ENCODE assay signal across 9 mouse cellular contexts in the genomic region with DNA sequence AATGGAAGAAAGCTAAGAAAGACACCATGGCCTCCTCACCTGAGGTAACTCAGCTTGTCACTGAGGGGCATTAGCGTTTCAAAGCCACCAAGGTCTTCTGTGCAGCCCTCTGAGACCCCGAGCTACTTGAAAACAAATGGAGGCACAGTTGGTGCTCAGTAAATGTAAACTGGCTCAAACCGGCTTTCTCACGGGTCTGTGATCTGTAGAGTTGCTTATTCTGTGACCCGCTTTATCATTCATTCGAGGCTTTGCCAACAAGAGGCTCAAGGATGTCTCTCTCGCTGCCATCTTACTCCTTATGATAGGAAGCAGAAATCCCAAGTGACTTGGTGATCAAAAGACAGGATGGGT. TPM values are rescaled to one million over a fixed set of nuclear protein-coding genes. Genes with fewer than 3 reads are reported as not detected.
DNase-seq lines count a peak whose midpoint lies in the region; ATAC-seq and TF ChIP-seq lines count a peak whose summit lies in the region.
"Had no signal": no experiment of that assay in that cellular context is flagged by ENCODE, and none has a peak within 500 bp of the region (broad histone marks: within the 10 kb centered on the region; RNA-seq: fewer than 3 reads in every experiment).

No protein-coding gene starts in this region.

- no peak for TF ChIP-seq CTCF in liver, postnatal 0 days (IDR thresholded peaks at IDR 0.05; ENCODE audit: low read depth)

- H3K36me3 ChIP-seq in heart, embryonic 13.5 days: no peaks in the 10 kb centered on the region
- no peaks in the 10 kb centered on the region for H3K36me3 ChIP-seq in ES-E14 (ENCODE audit: control insufficient read depth, insufficient read depth, low read length, poor library complexity, severe bottlenecking)
- H3K36me3 ChIP-seq in forebrain, embryonic 16.5 days (ENCODE audit: control insufficient read depth, insufficient read depth): no peaks in the 10 kb centered on the region
- H3K36me3 ChIP-seq in liver, postnatal 0 days (replicated peaks; ENCODE audit: insufficient read depth, low read length): no peaks in the 10 kb centered on the region

- H3K27ac ChIP-seq in heart, embryonic 13.5 days (replicated peaks): no peak overlapping the region
- H3K27ac ChIP-seq in ES-E14 (ENCODE audit: insufficient read depth, low read depth, low read length, poor library complexity, severe bottlenecking): peak overlapping the region; percentile 79; the same call in 1 of the 2 replicates
- no peak overlapping the region for H3K27ac ChIP-seq in forebrain, embryonic 16.5 days (ENCODE audit: low read length)
- no peak overlapping the region for H3K27ac ChIP-seq in liver, postnatal 0 days (ENCODE audit: low read depth)

- 7% methylated on average over 7 of the region's 7 CpGs for WGBS in heart, embryonic 13.5 days
- 8% methylated on average over 7 of the region's 7 CpGs for WGBS in forebrain, embryonic 16.5 days
- 7% methylated on average over 7 of the region's 7 CpGs for WGBS in liver, postnatal 0 days (ENCODE audit: insufficient replicate concordance)

- ATAC-seq in heart, embryonic 13.5 days (ENCODE audit: extremely low read depth, insufficient number of reproducible peaks, low FRiP score, low TSS enrichment): no peak
- no peak for ATAC-seq in forebrain, embryonic 16.5 days
- no peak for ATAC-seq in liver, postnatal 0 days

- peak overlapping the region; percentile 66 for H3K4me3 ChIP-seq in heart, embryonic 13.5 days
- peak overlapping the region; percentile 57 to 95; a peak in 3 of 4 replicates for H3K4me3 ChIP-seq in ES-E14 (ENCODE audit: insufficient read depth in 1 of 2, low read depth in 1 of 2, low read length in 2 of 2, poor library complexity in 1 of 2, severe bottlenecking in 1 of 2)
- peak overlapping the region; percentile 60 for H3K4me3 ChIP-seq in forebrain, embryonic 16.5 days (replicated peaks; ENCODE audit: low read length)
- H3K4me3 ChIP-seq in liver, postnatal 0 days (ENCODE audit: low read depth, low read length): peak overlapping the region; percentile 49; the same call in 1 of the 2 replicates

- 0 out of 2 replicates have a peak overlapping the region, but pooled peaks have one; percentile 1 for H3K9ac ChIP-seq in heart, embryonic 13.5 days
- peak overlapping the region; percentile 68 for H3K9ac ChIP-seq in ES-E14 (ENCODE audit: insufficient read depth, low read depth, low read length, poor library complexity, severe bottlenecking)
- H3K9ac ChIP-seq in forebrain, embryonic 16.5 days (replicated peaks; ENCODE audit: low read depth, low read length): no peak overlapping the region
- H3K9ac ChIP-seq in liver, postnatal 0 days (replicated peaks): no peak overlapping the region

- in situ Hi-C loops in ES-E14 (cut with MboI; ENCODE audit: low sequenced_read_pairs in 2 of 2, unreplicated experiment in 2 of 2): no loop called here

- no peak for DNase-seq in heart, postnatal 4 days
- peak; percentile 34 for DNase-seq in ES-E14 (ENCODE audit: low read depth, low spot score)
- no peak for DNase-seq in liver, postnatal 0 days
- no peak for DNase-seq in frontal cortex, postnatal 25 days (ENCODE audit: low spot score in 2 of 2)
- DNase-seq in right cerebral cortex, adult 2 months (ENCODE audit: low spot score in 2 of 2): no peak
- no peak for DNase-seq in cerebellum, postnatal 36 days

- TF ChIP-seq EP300 in liver, postnatal 0 days (IDR thresholded peaks at IDR 0.05; ENCODE audit: low read depth): no peak

- H3K4me2 ChIP-seq in heart, embryonic 13.5 days: peak overlapping the region; percentile 99
- peak overlapping the region; percentile 56 for H3K4me2 ChIP-seq in forebrain, embryonic 16.5 days (ENCODE audit: low read length)
- H3K4me2 ChIP-seq in liver, postnatal 0 days (ENCODE audit: low read depth, low read length): peak overlapping the region; percentile 74

- peaks cover 27% of the 10 kb centered on the region for H3K4me1 ChIP-seq in heart, embryonic 13.5 days
- peaks cover 9 to 37% of the 10 kb centered on the region in 2 experiments for H3K4me1 ChIP-seq in ES-E14 (ENCODE audit: control insufficient read depth in 2 of 2, insufficient read depth in 2 of 2, low read length in 2 of 2, poor library complexity in 1 of 2)
- peaks cover 23% of the 10 kb centered on the region for H3K4me1 ChIP-seq in forebrain, embryonic 16.5 days (replicated peaks; ENCODE audit: control insufficient read depth, insufficient read depth, low read length)
- H3K4me1 ChIP-seq in liver, postnatal 0 days (ENCODE audit: insufficient read depth): peaks cover 11% of the 10 kb centered on the region

- H3K9me3 ChIP-seq in heart, embryonic 13.5 days: no peaks in the 10 kb centered on the region
- no peaks in the 10 kb centered on the region for H3K9me3 ChIP-seq in ES-E14 (ENCODE audit: control insufficient read depth, insufficient read depth, low read depth, low read length)
- no peaks in the 10 kb centered on the region for H3K9me3 ChIP-seq in forebrain, embryonic 16.5 days (ENCODE audit: control insufficient read depth, low read length)
- H3K9me3 ChIP-seq in liver, postnatal 0 days (ENCODE audit: low read length): no peaks in the 10 kb centered on the region

- peaks cover 75% of the 10 kb centered on the region for H3K27me3 ChIP-seq in heart, embryonic 13.5 days (replicated peaks)
- peaks cover 48% of the 10 kb centered on the region for H3K27me3 ChIP-seq in forebrain, embryonic 16.5 days (replicated peaks; ENCODE audit: control insufficient read depth, insufficient read depth, low read length)
- H3K27me3 ChIP-seq in liver, postnatal 0 days (ENCODE audit: insufficient read depth, low read length): peaks cover 75% of the 10 kb centered on the region

TF ChIP-seq in ES-E14, 5 proteins besides CTCF, POLR2A, EP300 and RAD21:
- no peak for TF ChIP-seq ZC3H11A (IDR thresholded peaks at IDR 0.05; ENCODE audit: borderline replicate concordance, low read depth, low read length)
- no peak for TF ChIP-seq ZNF384 (IDR thresholded peaks at IDR 0.05; ENCODE audit: low read depth, low read length)
- TF ChIP-seq CHD2 (IDR thresholded peaks at IDR 0.05; ENCODE audit: low read depth, low read length): no peak
- no peak for TF ChIP-seq HCFC1 (IDR thresholded peaks at IDR 0.05; ENCODE audit: borderline replicate concordance, insufficient read depth, low read length)
- TF ChIP-seq MAFK (IDR thresholded peaks at IDR 0.05; ENCODE audit: insufficient read depth, low read depth, low read length): no peak
TF ChIP-seq in ES-E14: peak in this region for 0.

RNA-seq across cellular contexts. Expression of a gene that starts 0.7 kb away (rescaled TPM):
- polyA plus RNA-seq in heart, embryonic 13.5 days (2015; fragmentation: Nextera tagmentation; extraction: Ambion mirVana): 8.2 and 9.5 TPM in 2 replicates
- 1 to 10 TPM; 6.6 to 6.8 TPM for total RNA-seq in heart, postnatal 4 days (2021)
- 78.8 and 84.0 TPM in 2 replicates for total RNA-seq in ES-E14 (2012; rRNA removed)
- 6.8 and 7.3 TPM in 2 replicates for polyA plus RNA-seq in forebrain, embryonic 16.5 days (2015; fragmentation: Nextera tagmentation; extraction: Ambion mirVana)
- polyA plus RNA-seq in liver, postnatal 0 days (2015; fragmentation: Nextera tagmentation; extraction: Ambion mirVana): 0.15 and 0.39 TPM in 2 replicates
- total RNA-seq: common myeloid progenitor, adult 5-6 weeks had no signal

RNA-seq across cellular contexts. Expression of a gene that starts 53.1 kb away (rescaled TPM):
- 18.8 and 20.1 TPM in 2 replicates for polyA plus RNA-seq in heart, embryonic 13.5 days (2015; fragmentation: Nextera tagmentation; extraction: Ambion mirVana)
- 10 to 100 TPM; 21.6 to 21.7 TPM for total RNA-seq in heart, postnatal 4 days (2021)
- 43.6 and 51.7 TPM in 2 replicates for total RNA-seq in ES-E14 (2012; rRNA removed)
- polyA plus RNA-seq in forebrain, embryonic 16.5 days (2015; fragmentation: Nextera tagmentation; extraction: Ambion mirVana): 39.9 and 41.9 TPM in 2 replicates
- 10.2 and 12.9 TPM in 2 replicates for polyA plus RNA-seq in liver, postnatal 0 days (2015; fragmentation: Nextera tagmentation; extraction: Ambion mirVana)

Comparison
In these comparisons a context has a peak if more than half of its experiments do, and no peak if none do; other contexts are left out.
1. H3K9ac ChIP-seq: peak in heart, embryonic 13.5 days (single experiment) and ES-E14 (single experiment); none in forebrain, embryonic 16.5 days (single experiment) and liver, postnatal 0 days (single experiment).
2. Peak in every context shown above with its lines, with median percentiles within 50 percentile points of each other: H3K4me2 ChIP-seq and H3K4me3 ChIP-seq.